ENCODE assay signal across 14 mouse cellular contexts in genomic region chr19:31963147-31963546, GRCm38 (mm10).
"Had no signal": no experiment of that assay in that cellular context is flagged by ENCODE, and none has a peak within 500 bp of the region (broad histone marks: within the 10 kb centered on the region; RNA-seq: fewer than 3 reads in every experiment).

No protein-coding gene starts in this region.

- H3K4me3 ChIP-seq: limb, embryonic 15.5 days; liver, embryonic 12.5 days; megakaryocyte, embryonic 14.5 days; midbrain, embryonic 12.5 days had no signal

- H3K9ac ChIP-seq: limb, embryonic 15.5 days; liver, embryonic 12.5 days; lung, embryonic 14.5 days; midbrain, embryonic 12.5 days had no signal

- DNase-seq: kidney, adult 18-20 months; kidney, postnatal 14 days; layer of hippocampus, postnatal 36 days; lung, embryonic 14.5 days; lung, postnatal 10 days; right cerebral cortex, adult 18-20 months; right cerebral cortex, postnatal 25 days; thymus, postnatal 4 days had no signal

- H3K4me1 ChIP-seq: limb, embryonic 15.5 days; liver, embryonic 12.5 days; midbrain, embryonic 12.5 days had no signal

- H3K36me3 ChIP-seq: limb, embryonic 15.5 days; liver, embryonic 12.5 days; midbrain, embryonic 12.5 days had no signal

- ATAC-seq: liver, embryonic 12.5 days; midbrain, embryonic 16.5 days had no signal

- H3K27me3 ChIP-seq: limb, embryonic 15.5 days; liver, embryonic 12.5 days; megakaryocyte, embryonic 14.5 days; midbrain, embryonic 12.5 days had no signal

- H3K27ac ChIP-seq: limb, embryonic 15.5 days; liver, embryonic 12.5 days; midbrain, embryonic 12.5 days; stomach, postnatal 0 days had no signal

- H3K9me3 ChIP-seq: limb, embryonic 15.5 days; liver, embryonic 12.5 days; megakaryocyte, embryonic 14.5 days; midbrain, embryonic 12.5 days had no signal

- H3K4me2 ChIP-seq: limb, embryonic 15.5 days; liver, embryonic 12.5 days; lung, embryonic 14.5 days; midbrain, embryonic 12.5 days had no signal
